Comparison of ENCODE assay signal across 20 mouse cellular contexts in genomic region chr9:59202654-59203514, GRCm38 (mm10).
A peak's percentile ranks its signal among the peaks of the same experiment; 100 is the strongest.
DNase-seq lines count a peak whose midpoint lies in the region; ATAC-seq lines count a peak whose summit lies in the region.
"Had no signal": no experiment of that assay in that cellular context is flagged by ENCODE, and none has a peak within 500 bp of the region (broad histone marks: within the 10 kb centered on the region; RNA-seq: fewer than 3 reads in every experiment).

No protein-coding gene starts in this region.

- no peak overlapping the region for H3K4me3 ChIP-seq in hindbrain, embryonic 13.5 days
- H3K4me3 ChIP-seq in hindbrain, embryonic 16.5 days (ENCODE audit: low read length) = no peak overlapping the region
- H3K4me3 ChIP-seq in lung, embryonic 16.5 days (ENCODE audit: low read length) = no peak overlapping the region
- H3K4me3 ChIP-seq: embryonic facial prominence, embryonic 12.5 days; liver, embryonic 15.5 days; megakaryocyte, embryonic 14.5 days; myocyte; stomach, embryonic 15.5 days had no signal

- 81% methylated on average over 15 of the region's 15 CpGs for WGBS in hindbrain, embryonic 13.5 days
- WGBS in hindbrain, embryonic 16.5 days = 61% methylated on average over 15 of the region's 15 CpGs
- WGBS in lung, embryonic 16.5 days = 53% methylated on average over 15 of the region's 15 CpGs

- no peak for ATAC-seq in hindbrain, embryonic 13.5 days (ENCODE audit: low FRiP score)
- no peak for ATAC-seq in hindbrain, embryonic 16.5 days
- peak; percentile 88 for ATAC-seq in lung, embryonic 16.5 days (ENCODE audit: low read depth)
- ATAC-seq: inflammation-experienced regulatory T-cells, adult 6 months had no signal

- peaks cover 12% of the 10 kb centered on the region; the same call in 1 of the 2 replicates for H3K4me1 ChIP-seq in hindbrain, embryonic 13.5 days (replicated peaks)
- H3K4me1 ChIP-seq in hindbrain, embryonic 16.5 days (ENCODE audit: control insufficient read depth, insufficient read depth, low read depth, low read length) = peaks cover 4% of the 10 kb centered on the region
- H3K4me1 ChIP-seq in lung, embryonic 16.5 days (replicated peaks; ENCODE audit: control insufficient read depth, insufficient read depth, low read length) = peaks cover 11% of the 10 kb centered on the region
- H3K4me1 ChIP-seq: liver, embryonic 15.5 days; megakaryocyte, embryonic 14.5 days had no signal

- H3K27me3 ChIP-seq in hindbrain, embryonic 13.5 days = no peaks in the 10 kb centered on the region
- no peaks in the 10 kb centered on the region for H3K27me3 ChIP-seq in hindbrain, embryonic 16.5 days (replicated peaks; ENCODE audit: control insufficient read depth, insufficient read depth, low read length)
- no peaks in the 10 kb centered on the region for H3K27me3 ChIP-seq in lung, embryonic 16.5 days (ENCODE audit: control insufficient read depth, insufficient read depth, low read depth, low read length)
- H3K27me3 ChIP-seq: embryonic facial prominence, embryonic 12.5 days; liver, embryonic 15.5 days; stomach, embryonic 15.5 days had no signal

- peak overlapping the region; percentile 20; the same call in 1 of the 2 replicates for H3K27ac ChIP-seq in hindbrain, embryonic 13.5 days
- no peak overlapping the region for H3K27ac ChIP-seq in hindbrain, embryonic 16.5 days (ENCODE audit: low read depth, low read length)
- peak overlapping the region; percentile 81 for H3K27ac ChIP-seq in lung, embryonic 16.5 days (ENCODE audit: low read length)
- H3K27ac ChIP-seq: embryonic facial prominence, embryonic 12.5 days; liver, embryonic 15.5 days; stomach, embryonic 15.5 days had no signal

- H3K4me2 ChIP-seq in hindbrain, embryonic 13.5 days = no peak overlapping the region
- no peak overlapping the region for H3K4me2 ChIP-seq in hindbrain, embryonic 16.5 days (ENCODE audit: low read length)
- H3K4me2 ChIP-seq in lung, embryonic 16.5 days (ENCODE audit: low read depth, low read length) = 0 out of 2 replicates have a peak overlapping the region, but pooled peaks have one; percentile 19
- H3K4me2 ChIP-seq: embryonic facial prominence, embryonic 12.5 days; heart, embryonic 11.5 days; liver, embryonic 15.5 days; stomach, embryonic 15.5 days had no signal

- no peaks in the 10 kb centered on the region for H3K36me3 ChIP-seq in hindbrain, embryonic 13.5 days
- no peaks in the 10 kb centered on the region for H3K36me3 ChIP-seq in hindbrain, embryonic 16.5 days (ENCODE audit: control insufficient read depth, insufficient read depth, low read length)
- no peaks in the 10 kb centered on the region for H3K36me3 ChIP-seq in lung, embryonic 16.5 days (ENCODE audit: control insufficient read depth, insufficient read depth, low read length)
- H3K36me3 ChIP-seq: embryonic facial prominence, embryonic 12.5 days; liver, embryonic 15.5 days; stomach, embryonic 15.5 days had no signal

- H3K9ac ChIP-seq in hindbrain, embryonic 13.5 days = no peak overlapping the region
- H3K9ac ChIP-seq in hindbrain, embryonic 16.5 days (ENCODE audit: low read depth, low read length) = no peak overlapping the region
- no peak overlapping the region for H3K9ac ChIP-seq in lung, embryonic 16.5 days (ENCODE audit: low read length)
- H3K9ac ChIP-seq: embryonic facial prominence, embryonic 12.5 days; liver, embryonic 15.5 days; stomach, embryonic 15.5 days had no signal

- peaks cover 4% of the 10 kb centered on the region for H3K9me3 ChIP-seq in hindbrain, embryonic 13.5 days
- H3K9me3 ChIP-seq in hindbrain, embryonic 16.5 days (ENCODE audit: control insufficient read depth, low read length) = 0 out of 2 replicates have a peak, but pooled peaks cover 2% of the 10 kb centered on the region
- no peaks in the 10 kb centered on the region; the same call in 1 of the 2 replicates for H3K9me3 ChIP-seq in lung, embryonic 16.5 days (ENCODE audit: control insufficient read depth, low read length)
- H3K9me3 ChIP-seq: embryonic facial prominence, embryonic 12.5 days; liver, embryonic 15.5 days; stomach, embryonic 15.5 days had no signal

- no peak for DNase-seq in lung, postnatal 14 days
- DNase-seq in right cerebral cortex, postnatal 4 days = peak; percentile 29
- no peak for DNase-seq in right cerebral cortex, postnatal 36 days (ENCODE audit: low spot score in 2 of 2)
- no peak for DNase-seq in heart, postnatal 4 days
- DNase-seq: adrenal gland, postnatal 10 days; cerebellum, adult 8-10 months; gastrocnemius, postnatal 36 days; heart, postnatal 14 days; kidney, adult 9 months; retina, postnatal 1 day had no signal
